Mouse (Mus musculus) Patski (cell line): ENCODE results near the gene Acsm1. TPM values are rescaled to one million over a fixed set of nuclear protein-coding genes. Genes with fewer than 3 reads are reported as not detected.
A peak's percentile ranks its signal among the peaks of the same experiment; 100 is the strongest.

Source experiments
- ATAC-seq: fragments of 100-300 bp; one replicate; pipeline ENCODE4 v1.8.0; 2021
- CTCF ChIA-PET: fragments of 350-600 bp; sonication (Branson Sonifier 250); formaldehyde crosslinking; loops from one replicate; lab custom pipeline; 2022; ENCODE audit warnings: inconsistent platforms; lab: Charles Lee
- POLR2A ChIA-PET: fragments of 350-600 bp; sonication (Branson Sonifier 250); formaldehyde crosslinking; loops from one replicate; lab custom pipeline; 2022; ENCODE audit warnings: antibody characterized with exemption, inconsistent platforms; lab: Charles Lee
- DNase-seq: peaks from one replicate; pipeline ENCODE4 v3.0.0-alpha.2; 2011; ENCODE audit warnings: low read depth, low spot score
- H3K27me3 ChIP-seq: fragments of 371-371 bp; one replicate; pipeline ENCODE4 v1.5.1; 2021
- CTCF ChIP-seq: fragments of 100-300 bp; IDR thresholded peaks from one replicate; pipeline ENCODE4 v1.5.1; 2021
- in situ Hi-C: fragments of 300-500 bp; cut with MboI; formaldehyde crosslinking; loops from 3 replicates; pipeline ENCODE4 v1.11.1; 2018; ENCODE audit warnings: low pct_unique_long_range_greater_than_20kb, mixed read lengths
- polyA plus RNA-seq: library from polyadenylated mRNA; unstranded; gene quantifications from one replicate; pipeline ENCODE4 v1.2.3, GENCODE M21; 2021

Gene Acsm1
- polyA plus RNA-seq, 1 experiment from 2014 or later: not detected

- in situ Hi-C loops: loop anchor here (10.0 kb wide), 1 partner anchor 146 kb away; the partner anchor contains the start of gene Pdilt
- TF ChIP-seq CTCF: no peak
- CTCF ChIA-PET: interaction anchor here (1.4 kb wide), 1 partner anchor 150 kb away, joined by 3 read pairs; no protein-coding TSS in a partner anchor
Observed at GRCm38 (mm10) chr7:119670395-119670794, 63.6 kb downstream of the Acsm1 start.

GRCm38 (mm10) chr7:119670925-119671324 is 64.1 kb downstream of the Acsm1 start:
- no peaks in the 10 kb centered on the region for H3K27me3 ChIP-seq
- peak; percentile 54 for ATAC-seq
- peak; percentile 64 for TF ChIP-seq CTCF
- in situ Hi-C loops: loop anchor here (10.0 kb wide), 1 partner anchor 146 kb away; the partner anchor contains the start of gene Pdilt
- ChIA-PET POLR2A (no interaction called here), CTCF (no interaction called here)
- no peak for DNase-seq

More at GRCm38 (mm10) chr7:119670395-119670794, 63.6 kb downstream of the Acsm1 start:
- POLR2A ChIA-PET: no interaction called here
- DNase-seq (no peak), ATAC-seq (no peak)
- no peaks in the 10 kb centered on the region for H3K27me3 ChIP-seq

DNA sequence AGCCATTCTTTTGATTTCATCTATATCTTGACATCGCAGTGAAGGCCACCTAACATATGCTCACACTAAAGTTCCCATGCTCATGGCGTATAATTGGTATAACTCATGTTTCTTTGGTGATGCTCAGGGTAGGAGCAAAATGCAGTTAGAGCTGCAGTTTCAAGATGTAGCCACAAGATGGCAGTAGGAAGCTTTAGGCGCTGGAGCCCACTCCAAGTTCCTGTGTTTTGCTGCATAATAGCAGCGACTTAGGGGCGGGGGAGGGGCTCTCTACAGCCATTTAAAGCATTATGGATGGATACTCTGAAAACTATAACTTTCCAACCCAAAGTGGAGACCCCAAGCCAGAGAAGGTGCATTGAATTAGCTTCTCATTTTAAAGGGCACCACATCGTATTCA is 66.6 kb downstream of the Acsm1 start:
- TF ChIP-seq CTCF: peak; percentile 78
- in situ Hi-C loops: loop anchor here (10.0 kb wide), 1 partner anchor 149 kb away; the partner anchor contains the start of gene Pdilt
- peak; percentile 57 for ATAC-seq
- no peak for DNase-seq
- POLR2A ChIA-PET: interaction anchor here (0.6 kb wide), 1 partner anchor 635 kb away, joined by 3 read pairs; no protein-coding TSS in a partner anchor
- peaks cover 4% of the 10 kb centered on the region for H3K27me3 ChIP-seq
- CTCF ChIA-PET: interaction anchor here (0.6 to 1.4 kb wide), 9 partner anchors 15 to 263 kb away, joined by 3 to 6 read pairs (median 3); no protein-coding TSS in a partner anchor

DNA sequence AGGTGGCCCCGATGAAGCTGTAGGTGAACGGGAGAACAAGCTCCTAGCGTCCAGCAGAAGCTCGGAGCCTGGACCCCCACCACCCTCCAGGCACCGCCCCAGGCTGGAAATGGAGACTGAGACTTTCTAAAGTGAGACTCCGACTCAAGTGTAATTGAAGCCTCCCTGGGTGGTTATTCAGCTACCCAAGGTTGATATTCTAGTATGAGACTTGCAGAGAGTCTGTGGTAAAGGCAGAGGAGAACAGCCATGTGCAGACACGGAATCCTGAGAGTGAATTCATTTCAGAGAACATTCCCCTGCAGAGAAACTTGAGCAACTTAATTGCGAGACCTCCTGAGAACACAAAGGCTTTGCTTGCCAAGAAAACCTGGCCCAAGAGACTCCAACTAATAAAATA is 73.3 kb downstream of the Acsm1 start:
- POLR2A ChIA-PET: interaction anchor here (0.6 to 0.7 kb wide), 2 partner anchors 411 to 424 kb away, joined by 3 to 4 read pairs; no protein-coding TSS in a partner anchor
- peaks cover 10% of the 10 kb centered on the region for H3K27me3 ChIP-seq
- no peak for TF ChIP-seq CTCF
- ATAC-seq (no peak), DNase-seq (no peak)
- in situ Hi-C loops: no loop called here
- CTCF ChIA-PET: no interaction called here

- TF ChIP-seq CTCF: no peak
- no peak for ATAC-seq
- DNase-seq: no peak
- POLR2A ChIA-PET: no interaction called here
- peaks cover 6% of the 10 kb centered on the region for H3K27me3 ChIP-seq
- CTCF ChIA-PET: no interaction called here
- in situ Hi-C loops: no loop called here
Observed at GRCm38 (mm10) chr7:119682699-119683098, 75.9 kb downstream of the Acsm1 start.

- ChIA-PET POLR2A (interaction anchor here (0.6 kb wide), 1 partner anchor 782 kb away, joined by 5 read pairs; no protein-coding TSS in a partner anchor), CTCF (no interaction called here)
- no peak for TF ChIP-seq CTCF
- no peak for DNase-seq
- in situ Hi-C loops: no loop called here
- no peak for ATAC-seq
- H3K27me3 ChIP-seq: peaks cover 10% of the 10 kb centered on the region
Observed at GRCm38 (mm10) chr7:119689726-119690125, 82.9 kb downstream of the Acsm1 start, which contains the start of gene Acsm4. Gene Acsm4 (plus strand): TSS chr7:119690026.

DNA sequence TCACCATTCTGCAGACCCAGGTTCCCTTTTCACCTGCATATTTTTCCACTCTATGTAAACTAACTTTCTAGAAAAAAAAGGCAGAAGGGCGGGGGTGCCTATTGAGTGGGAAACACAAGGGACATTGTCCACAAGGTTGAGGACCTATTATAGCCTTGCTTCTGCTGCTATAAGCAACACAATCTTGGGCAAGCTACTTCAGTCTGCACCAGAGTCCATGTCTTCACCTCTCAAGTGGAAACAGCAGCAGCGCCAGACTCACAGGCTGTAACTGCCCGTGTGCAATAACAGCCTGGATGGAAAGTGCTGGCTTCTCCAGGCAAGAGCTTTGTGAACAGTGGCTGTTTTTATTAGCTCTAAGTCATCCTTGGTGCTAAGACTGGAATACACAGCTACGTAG is 85.5 kb downstream of the Acsm1 start:
- ChIA-PET POLR2A (no interaction called here), CTCF (interaction anchor here (1.1 kb wide), 1 partner anchor 19 kb away, joined by 3 read pairs; no protein-coding TSS in a partner anchor)
- TF ChIP-seq CTCF: no peak
- no peak for DNase-seq
- in situ Hi-C loops: no loop called here
- peaks cover 6% of the 10 kb centered on the region for H3K27me3 ChIP-seq
- no peak for ATAC-seq

- POLR2A ChIA-PET: no interaction called here
- ATAC-seq: no peak
- DNase-seq: no peak
Observed at GRCm38 (mm10) chr7:119694926-119695325, 88.1 kb downstream of the Acsm1 start.

More at GRCm38 (mm10) chr7:119694926-119695325, 88.1 kb downstream of the Acsm1 start:
- TF ChIP-seq CTCF: no peak
- in situ Hi-C loops: no loop called here
- H3K27me3 ChIP-seq: no peaks in the 10 kb centered on the region
- CTCF ChIA-PET: no interaction called here

Other genes with a start within 250 kb of the Acsm1 start
- gene Gp2, start 147.7 kb upstream of the Acsm1 start, polyA plus RNA-seq: not detected
- gene Umod, start 127.7 kb upstream of the Acsm1 start, polyA plus RNA-seq: not detected
- 0.17 TPM for gene Acsm5, start 87.6 kb upstream of the Acsm1 start, polyA plus RNA-seq
- not detected for gene Pdilt, start 83.5 kb upstream of the Acsm1 start, polyA plus RNA-seq
- 0.39 TPM for gene Acsm2, start 52.7 kb upstream of the Acsm1 start, polyA plus RNA-seq
- not detected for gene Acsm4, start 83.0 kb downstream of the Acsm1 start, polyA plus RNA-seq
- 43.7 TPM for gene Thumpd1, start 113.8 kb downstream of the Acsm1 start, polyA plus RNA-seq
- gene Acsm3, start 153.9 kb downstream of the Acsm1 start, polyA plus RNA-seq: 0.42 TPM
- gene Rexo5, start 187.0 kb downstream of the Acsm1 start, polyA plus RNA-seq: 11.0 TPM
- 8.9 TPM for gene Eri2, start 187.0 kb downstream of the Acsm1 start, polyA plus RNA-seq